Mouse (Mus musculus) mouse trophoblast stem cell (cell line): Measurements from ENCODE around the gene Pard3b.

Experiments used
- in situ Hi-C, 2 experiments: fragments of 300-500 bp; cut with MseI, MboI; formaldehyde crosslinking; loops; 2 replicates in 1 of 2; 3 replicates in 1 of 2; pipeline ENCODE4 v1.15.1; 2025

Gene Pard3b

GRCm38 (mm10) chr1:61638347-61639111 is at the start of gene Pard3b:
Pard3b (plus strand) TSS chr1:61638824.
- in situ Hi-C loops, result no loop called here

GRCm38 (mm10) chr1:61616176-61616575 is 22.4 kb upstream of the Pard3b start:
- in situ Hi-C loops, result no loop called here

GRCm38 (mm10) chr1:61620651-61621050 is 18.0 kb upstream of the Pard3b start:
- in situ Hi-C loops, result no loop called here

- in situ Hi-C loops, result no loop called here
Observed at GRCm38 (mm10) chr1:61629857-61630256, 8.8 kb upstream of the Pard3b start.

- in situ Hi-C loops, result no loop called here
Observed at GRCm38 (mm10) chr1:61639114-61640093, 780 bp downstream of the Pard3b start.

GRCm38 (mm10) chr1:61641880-61642279 is 3.3 kb downstream of the Pard3b start:
- in situ Hi-C loops, result no loop called here

- in situ Hi-C loops, result no loop called here
Observed at GRCm38 (mm10) chr1:61645062-61645461, 6.4 kb downstream of the Pard3b start.

GRCm38 (mm10) chr1:61649964-61650363 is 11.3 kb downstream of the Pard3b start:
- in situ Hi-C loops, result no loop called here

GRCm38 (mm10) chr1:61651454-61652271 is 13.0 kb downstream of the Pard3b start:
- in situ Hi-C loops, result no loop called here

GRCm38 (mm10) chr1:61657760-61658159 is 19.1 kb downstream of the Pard3b start:
- in situ Hi-C loops, result no loop called here

- in situ Hi-C loops, result no loop called here
Observed at GRCm38 (mm10) chr1:61659931-61660330, 21.3 kb downstream of the Pard3b start.

- in situ Hi-C loops, result no loop called here
Observed at GRCm38 (mm10) chr1:61685221-61685814, 46.7 kb downstream of the Pard3b start.

- in situ Hi-C loops, result no loop called here
Observed at GRCm38 (mm10) chr1:61685921-61686320, 47.3 kb downstream of the Pard3b start.

GRCm38 (mm10) chr1:61688301-61688700 is 49.7 kb downstream of the Pard3b start:
- in situ Hi-C loops, result no loop called here

- in situ Hi-C loops, result no loop called here
Observed at GRCm38 (mm10) chr1:61698462-61699218, 60.0 kb downstream of the Pard3b start.

- in situ Hi-C loops, result no loop called here
Observed at GRCm38 (mm10) chr1:61709812-61710211, 71.2 kb downstream of the Pard3b start.

GRCm38 (mm10) chr1:61711523-61711922 is 72.9 kb downstream of the Pard3b start:
- in situ Hi-C loops, result no loop called here

GRCm38 (mm10) chr1:61729654-61730053 is 91.0 kb downstream of the Pard3b start:
- in situ Hi-C loops, result no loop called here

- in situ Hi-C loops, result no loop called here
Observed at GRCm38 (mm10) chr1:61736550-61736949, 97.9 kb downstream of the Pard3b start.

GRCm38 (mm10) chr1:61742831-61743230 is 104.2 kb downstream of the Pard3b start:
- in situ Hi-C loops, result no loop called here
